Mouse (Mus musculus): ENCODE measurements at regions not wholly inside any gene's neighbourhood (a gene's known extent, or its start where the extent isn't known, plus 50 kb on each side); places are given as distances from the start of the nearest gene placed in this dataset.

DNA sequence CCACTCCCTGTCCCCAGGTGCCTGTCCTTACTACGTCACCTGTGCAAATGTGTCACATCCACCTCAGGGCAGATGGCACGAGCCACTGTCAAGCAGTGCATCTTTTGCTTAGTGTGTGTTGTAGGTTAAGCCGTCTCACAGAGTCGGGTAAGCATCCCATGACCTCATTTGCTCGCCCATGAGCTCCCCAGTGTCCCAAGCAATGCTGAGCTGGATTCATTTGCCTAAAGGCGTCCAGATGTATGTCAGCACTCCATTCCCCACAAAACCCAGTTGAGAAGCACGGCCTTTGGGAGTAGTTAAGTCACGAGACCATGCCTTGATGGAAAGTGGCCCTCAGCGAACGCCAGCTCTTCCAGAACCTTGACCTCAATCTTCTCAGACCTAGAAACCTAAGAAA lies 242.7 kb upstream of the Sulf2 start:
- TF ChIP-seq POLR2A (IDR thresholded peaks at IDR 0.05; ENCODE audit: borderline replicate concordance, extremely low read depth, low read depth, low read length) (no peak), CTCF (IDR thresholded peaks at IDR 0.05; ENCODE audit: insufficient read depth, low read length) (no peak)
